Mouse (Mus musculus) liver, postnatal 0 days (tissue): ENCODE results near the gene Mcidas.

Experiments
- CTCF ChIP-seq: sonication (generic); IDR thresholded peaks from 2 replicates; pipeline ENCODE4 v1.5.1; 2016; ENCODE audit warnings: antibody characterized with exemption, low read depth
- EP300 ChIP-seq: IDR thresholded peaks from 2 replicates; pipeline ENCODE4 v1.6.1; 2016; ENCODE audit warnings: antibody characterized with exemption, low read depth, mild to moderate bottlenecking

GRCm38 (mm10) chr13:113012683-113013082 lies 19.0 kb downstream of the Mcidas start:
- TF ChIP-seq CTCF (no peak), EP300 (no peak)
